Mouse (Mus musculus): Measurements from ENCODE around the gene Specc1. TPM values are rescaled to one million over a fixed set of nuclear protein-coding genes. Genes with fewer than 3 reads are reported as not detected.

Gene Specc1
- total and polyA plus RNA-seq, 2 experiments from 2014 or later: 10.6 to 20.5 TPM

DNA sequence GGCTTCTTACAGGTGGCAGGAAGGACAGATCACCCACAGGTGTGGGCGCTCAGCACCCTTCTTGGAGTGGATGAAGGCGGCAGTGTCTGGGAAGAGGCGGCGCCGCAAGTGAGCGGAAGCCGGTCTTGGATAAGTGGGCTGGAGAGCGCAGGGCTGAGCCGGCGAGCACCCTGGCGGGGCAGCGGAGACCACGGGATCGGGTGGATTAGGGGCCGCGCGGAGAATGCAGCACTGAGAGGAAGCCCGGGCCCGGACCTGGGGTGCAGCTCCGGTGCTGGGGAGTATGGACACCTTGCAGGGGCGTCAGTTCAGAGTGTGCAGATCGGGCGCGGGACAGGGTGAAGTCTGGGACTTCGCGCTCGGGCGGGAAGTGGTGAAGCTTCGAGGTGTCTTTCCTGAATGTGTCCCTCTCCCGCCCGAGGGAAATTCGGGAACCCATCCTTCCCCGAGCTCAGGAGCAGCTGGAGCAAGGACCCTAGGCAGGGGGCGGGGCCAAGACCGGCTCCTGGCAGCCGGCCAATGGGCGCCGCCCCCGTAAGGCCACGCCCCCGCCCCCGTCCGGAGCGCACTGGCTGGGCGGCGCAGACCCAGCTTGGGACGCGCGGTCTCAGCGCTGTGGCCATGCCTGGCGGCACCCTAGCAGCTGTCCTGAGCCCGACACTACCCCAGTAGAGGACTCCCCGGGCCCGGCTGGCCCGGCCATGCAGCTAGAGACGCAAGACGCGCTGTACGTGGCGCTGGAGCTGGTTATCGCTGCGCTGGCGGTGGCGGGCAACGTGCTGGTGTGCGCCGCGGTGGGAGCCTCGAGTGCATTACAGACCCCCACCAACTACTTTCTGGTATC is 292.1 kb downstream of the Specc1 start, which contains the start of gene Adora2b:
Adora2b (plus strand) TSS at position 584 of the 844 bp plus-strand sequence.
- Histone ChIP-seq H3K36me3 (ENCODE audit: insufficient read depth) (no peaks in the 10 kb centered on the region), H3K9ac (peak within 1 kb of the TSS; percentile 47), H3K4me3 (ENCODE audit: low read depth, low read length) (peak within 1 kb of the TSS; percentile 63), H3K27me3 (ENCODE audit: insufficient read depth, low read length) (peaks cover 17% of the 10 kb centered on the region), H3K4me1 (ENCODE audit: insufficient read depth) (0 out of 2 replicates have a peak, but pooled peaks cover 5% of the 10 kb centered on the region), H3K4me2 (ENCODE audit: low read depth) (peak within 1 kb of the TSS; percentile 100), H3K27ac (ENCODE audit: low read depth, low read length) (no peak within 1 kb of the TSS), H3K9me3 (ENCODE audit: low read length) (no peaks in the 10 kb centered on the region)
- ATAC-seq: peak; percentile 88
- 3% methylated on average over 69 of the region's 69 CpGs for WGBS
- no peak; the same call in 1 of the 2 replicates for TF ChIP-seq CTCF (IDR thresholded peaks at IDR 0.05; ENCODE audit: low read depth)
- DNase-seq: peak; percentile 70

- no peak for DNase-seq
- Histone ChIP-seq H3K27me3 (ENCODE audit: insufficient read depth, low read length) (peaks cover 17% of the 10 kb centered on the region), H3K4me2 (ENCODE audit: low read depth) (peak overlapping the region; percentile 100), H3K9ac (peak overlapping the region; percentile 47), H3K9me3 (ENCODE audit: low read length) (no peaks in the 10 kb centered on the region), H3K4me1 (ENCODE audit: insufficient read depth) (0 out of 2 replicates have a peak, but pooled peaks cover 5% of the 10 kb centered on the region), H3K27ac (ENCODE audit: low read depth, low read length) (no peak overlapping the region), H3K36me3 (ENCODE audit: insufficient read depth) (no peaks in the 10 kb centered on the region), H3K4me3 (ENCODE audit: low read depth, low read length) (peak overlapping the region; percentile 63)
- TF ChIP-seq CTCF (IDR thresholded peaks at IDR 0.05; ENCODE audit: low read depth): no peak
- WGBS: 4% methylated on average over 35 of the region's 35 CpGs
- 0 out of 2 replicates have a peak, but pooled peaks have one; percentile 16 for ATAC-seq
Measured at GRCm38 (mm10) chr11:62249266-62250037, 292.9 kb downstream of the Specc1 start.

DNA sequence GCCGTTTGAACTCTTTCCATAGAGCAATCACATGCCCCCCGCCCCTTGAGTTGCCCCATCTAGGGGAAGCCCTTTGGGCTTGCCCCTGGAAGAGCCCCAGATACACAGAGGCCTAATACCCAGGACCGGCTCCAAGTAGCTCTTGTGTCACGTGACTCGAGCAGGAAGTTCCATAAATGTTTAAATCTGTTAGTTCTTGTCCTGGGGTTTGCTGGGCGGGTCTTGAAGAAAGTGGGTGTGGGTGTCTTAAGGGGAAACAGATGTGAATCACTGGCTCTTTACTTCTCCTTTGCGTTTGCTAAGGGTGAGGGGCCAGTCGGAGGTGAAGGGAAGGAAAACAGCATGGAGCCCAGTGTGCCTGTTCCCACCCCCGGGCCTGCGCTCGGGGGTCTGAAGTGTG is 294.5 kb downstream of the Specc1 start:
- DNase-seq (no peak), ATAC-seq (no peak)
- Histone ChIP-seq H3K9me3 (ENCODE audit: low read length) (no peaks in the 10 kb centered on the region), H3K4me3 (ENCODE audit: low read depth, low read length) (no peak overlapping the region), H3K27ac (ENCODE audit: low read depth, low read length) (no peak overlapping the region), H3K27me3 (ENCODE audit: insufficient read depth, low read length) (peaks cover 17% of the 10 kb centered on the region), H3K9ac (no peak overlapping the region), H3K4me2 (ENCODE audit: low read depth) (no peak overlapping the region), H3K36me3 (ENCODE audit: insufficient read depth) (no peaks in the 10 kb centered on the region), H3K4me1 (ENCODE audit: insufficient read depth) (0 out of 2 replicates have a peak, but pooled peaks cover 5% of the 10 kb centered on the region)
- TF ChIP-seq CTCF (IDR thresholded peaks at IDR 0.05; ENCODE audit: low read depth): no peak
- WGBS: 81% methylated on average over 11 of the region's 11 CpGs

DNA sequence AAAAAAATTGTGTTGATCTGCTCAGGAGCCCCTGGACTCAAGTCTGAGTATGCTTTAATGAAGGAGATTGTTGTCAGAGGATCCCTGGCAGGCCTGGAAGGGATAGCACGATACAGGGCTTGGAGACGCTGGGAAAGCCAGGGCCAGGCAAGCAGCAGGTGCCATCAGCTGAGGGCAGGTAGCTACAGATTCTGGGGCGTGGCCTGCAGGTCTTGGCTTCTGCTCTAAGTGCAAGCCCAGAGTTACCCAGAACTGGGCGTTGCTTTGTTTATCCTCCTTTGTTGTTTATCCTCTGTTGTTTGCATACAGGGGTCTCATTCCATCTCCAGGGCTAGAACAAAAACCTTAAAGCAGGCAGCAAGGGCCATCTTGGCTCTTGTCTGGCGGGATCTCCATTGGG is 296.8 kb downstream of the Specc1 start:
- Histone ChIP-seq H3K9me3 (ENCODE audit: low read length) (no peaks in the 10 kb centered on the region), H3K27me3 (ENCODE audit: insufficient read depth, low read length) (peaks cover 17% of the 10 kb centered on the region; the same call in 1 of the 2 replicates), H3K4me1 (ENCODE audit: insufficient read depth) (0 out of 2 replicates have a peak, but pooled peaks cover 5% of the 10 kb centered on the region), H3K27ac (ENCODE audit: low read depth, low read length) (no peak overlapping the region), H3K9ac (no peak overlapping the region), H3K36me3 (ENCODE audit: insufficient read depth) (no peaks in the 10 kb centered on the region), H3K4me2 (ENCODE audit: low read depth) (no peak overlapping the region), H3K4me3 (ENCODE audit: low read depth, low read length) (no peak overlapping the region)
- no peak for TF ChIP-seq CTCF (IDR thresholded peaks at IDR 0.05; ENCODE audit: low read depth)
- WGBS: 73% methylated on average over 5 of the region's 5 CpGs
- ATAC-seq: no peak
- DNase-seq: no peak

DNA sequence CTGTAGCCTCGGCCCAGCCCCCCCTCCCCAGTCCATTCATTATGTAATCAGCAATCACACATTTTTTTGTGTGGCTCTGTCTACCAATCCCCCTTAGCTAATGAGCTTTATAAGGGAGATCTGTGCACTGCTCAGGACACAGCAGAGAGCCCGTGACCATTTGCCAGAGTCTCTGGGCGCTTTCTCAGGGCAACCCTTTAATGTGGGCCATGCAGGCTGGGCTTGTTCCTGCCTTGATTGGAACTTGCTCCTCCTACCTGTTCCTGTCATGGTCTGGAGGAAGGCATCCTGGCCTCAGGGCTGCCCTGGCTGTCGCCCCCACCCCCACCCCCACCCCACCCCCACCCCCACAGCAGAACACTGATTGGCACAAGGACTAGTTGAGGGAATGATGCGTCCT is 302.7 kb downstream of the Specc1 start:
- no peaks in the 10 kb centered on the region for H3K27me3 ChIP-seq (ENCODE audit: insufficient read depth, low read length)
- H3K27ac ChIP-seq (ENCODE audit: low read depth, low read length): no peak overlapping the region
- no peaks in the 10 kb centered on the region for H3K4me1 ChIP-seq (ENCODE audit: insufficient read depth)
- DNase-seq (no peak), ATAC-seq (no peak)
- no peaks in the 10 kb centered on the region for H3K36me3 ChIP-seq (ENCODE audit: insufficient read depth)
- 42% methylated on average over 5 of the region's 5 CpGs for WGBS
- no peak overlapping the region for H3K4me2 ChIP-seq (ENCODE audit: low read depth)
- no peaks in the 10 kb centered on the region for H3K9me3 ChIP-seq (ENCODE audit: low read length)
- no peak overlapping the region for H3K9ac ChIP-seq
- no peak overlapping the region for H3K4me3 ChIP-seq (ENCODE audit: low read depth, low read length)
- no peak for TF ChIP-seq CTCF (IDR thresholded peaks at IDR 0.05; ENCODE audit: low read depth)

GRCm38 (mm10) chr11:62263599-62263998 is 307.0 kb downstream of the Specc1 start:
- ATAC-seq (peak; percentile 51), DNase-seq (no peak)
- Histone ChIP-seq H3K36me3 (ENCODE audit: insufficient read depth) (no peaks in the 10 kb centered on the region), H3K9me3 (ENCODE audit: low read length) (no peaks in the 10 kb centered on the region), H3K4me1 (ENCODE audit: insufficient read depth) (no peaks in the 10 kb centered on the region), H3K27ac (ENCODE audit: low read depth, low read length) (no peak overlapping the region), H3K27me3 (ENCODE audit: insufficient read depth, low read length) (no peaks in the 10 kb centered on the region), H3K4me2 (ENCODE audit: low read depth) (no peak overlapping the region), H3K9ac (no peak overlapping the region), H3K4me3 (ENCODE audit: low read depth, low read length) (no peak overlapping the region)
- no peak for TF ChIP-seq CTCF (IDR thresholded peaks at IDR 0.05; ENCODE audit: low read depth)
- WGBS: 77% methylated on average over 7 of the region's 7 CpGs

Measured in forebrain, postnatal 0 days (tissue).